Mouse (Mus musculus) lung, postnatal 10 days (tissue): ENCODE data around the gene Myo10.

Experiments used
- DNase-seq: peaks from one replicate; pipeline ENCODE4 v3.0.0; 2021

Myo10 gene

GRCm38 (mm10) chr15:25620560-25620959 lies 1.8 kb upstream of the Myo10 start:
- peak; percentile 49 for DNase-seq

- DNase-seq = peak; percentile 74
These were observed 750 bp upstream of the Myo10 start for GRCm38 (mm10) chr15:25621351-25622199.

DNA sequence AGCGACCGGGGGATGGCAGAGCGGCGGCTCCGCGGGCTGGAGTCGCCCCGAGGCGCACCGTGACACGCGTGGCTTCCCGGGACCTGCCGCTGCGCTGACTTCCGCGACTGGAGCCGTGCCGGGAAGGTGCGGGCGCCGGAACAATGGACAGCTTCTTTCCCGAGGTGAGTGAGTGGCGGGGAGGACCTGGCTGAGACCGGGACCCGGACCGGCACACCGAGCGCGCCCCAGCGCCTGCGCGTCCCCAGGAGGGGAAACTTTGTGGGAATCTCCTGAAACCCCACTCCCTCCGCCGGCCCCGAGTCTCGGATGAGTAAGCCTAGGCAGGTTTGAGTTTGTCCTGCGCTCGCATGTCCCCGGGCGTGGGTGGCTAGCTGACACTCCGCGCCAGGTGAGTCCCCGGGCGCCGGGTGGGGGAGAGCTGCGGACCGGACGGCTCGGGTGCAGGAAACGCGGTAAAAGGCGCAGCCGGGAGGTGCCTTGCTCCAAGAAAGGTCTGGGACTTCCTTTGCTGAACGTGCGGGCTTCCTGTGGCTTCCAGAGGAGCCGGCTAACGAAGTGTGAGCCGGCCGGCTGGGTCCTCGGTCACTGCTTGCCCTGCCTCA lies 644 bp downstream of the Myo10 start:
- peak; percentile 63 for DNase-seq

- DNase-seq = peak; percentile 47
These were observed 1.3 kb downstream of the Myo10 start for GRCm38 (mm10) chr15:25623556-25624180.

GRCm38 (mm10) chr15:25624263-25624662 lies 1.9 kb downstream of the Myo10 start:
- DNase-seq = peak; percentile 81

DNA sequence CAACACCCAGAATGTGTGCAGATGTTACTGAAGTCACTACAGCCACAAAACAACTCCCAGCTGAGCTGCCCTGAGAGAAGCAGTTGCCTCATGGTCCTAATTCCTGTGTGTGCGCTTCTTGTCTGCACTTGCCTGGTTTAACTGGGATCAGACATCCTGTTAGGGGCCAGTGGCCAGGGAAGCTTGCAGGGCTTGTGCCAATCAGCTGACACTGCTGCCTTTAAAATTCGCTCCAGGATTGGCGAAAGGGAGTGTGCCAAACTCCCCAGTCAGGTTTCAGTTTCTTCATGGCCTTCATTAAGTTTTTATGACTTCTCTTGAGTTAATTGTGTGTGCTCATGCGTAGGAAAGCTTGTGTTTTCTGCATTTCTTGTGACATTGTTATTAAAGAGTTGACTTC lies 3.1 kb downstream of the Myo10 start:
- DNase-seq = peak; percentile 43

DNA sequence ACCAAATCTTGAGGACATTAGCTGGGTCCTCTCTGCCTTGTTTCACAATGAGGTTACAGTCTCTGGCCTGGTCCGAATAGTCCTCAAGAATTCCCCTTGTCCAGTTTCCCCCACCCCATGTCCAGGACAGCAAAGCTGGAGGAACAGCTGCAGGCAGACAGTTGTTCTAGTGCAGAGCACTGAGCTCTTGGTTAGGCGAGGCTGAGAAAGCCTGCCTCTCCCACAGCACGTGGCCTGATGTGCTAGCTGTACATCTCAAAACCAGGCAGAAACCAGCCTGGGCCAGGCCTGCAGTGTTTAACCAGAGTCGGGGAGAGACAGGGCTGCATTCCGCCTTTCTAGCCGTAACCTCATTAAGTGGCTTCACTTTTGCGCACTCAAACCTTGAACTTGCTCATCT lies 4.7 kb downstream of the Myo10 start:
- no peak for DNase-seq

GRCm38 (mm10) chr15:25628251-25628650 lies 5.9 kb downstream of the Myo10 start:
- no peak for DNase-seq

DNA sequence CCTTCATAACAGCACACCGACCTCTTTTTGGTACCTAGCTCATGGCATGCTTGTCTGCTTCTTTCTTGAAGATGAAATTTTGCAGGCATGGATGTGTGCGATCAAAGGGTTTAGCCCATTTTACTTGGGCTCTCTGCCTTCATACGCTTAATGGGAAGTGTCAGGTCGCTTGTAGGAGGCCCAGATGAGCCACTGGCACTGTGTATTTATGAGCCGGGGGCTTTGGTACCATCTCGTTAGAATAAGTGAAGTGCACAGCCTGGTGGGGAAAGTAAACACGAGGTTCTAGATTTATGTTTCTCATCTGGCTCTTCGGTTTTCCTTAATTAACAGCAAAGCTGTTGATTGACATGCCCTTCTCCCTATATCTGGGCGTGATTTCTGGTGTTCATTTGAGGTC lies 8.4 kb downstream of the Myo10 start:
- no peak for DNase-seq

DNA sequence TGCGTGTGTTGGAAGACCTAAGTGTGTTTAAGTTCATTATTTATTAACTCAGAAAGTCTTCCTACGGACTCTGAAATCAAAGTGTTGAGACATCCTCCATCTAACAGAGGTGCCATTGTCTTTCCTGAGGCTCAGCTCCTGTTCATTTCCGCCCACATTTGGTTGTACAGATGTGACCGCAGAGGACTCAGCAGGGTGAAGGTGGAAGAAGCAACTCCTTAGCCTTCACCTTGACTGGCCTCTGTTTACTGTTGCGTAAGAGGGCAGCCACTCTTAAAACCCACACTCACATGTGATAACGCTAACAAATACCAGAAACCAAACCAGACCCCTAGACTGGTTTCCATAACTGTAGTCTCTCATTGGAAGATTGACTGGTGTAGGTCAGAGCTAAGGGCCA lies 9.0 kb downstream of the Myo10 start:
- DNase-seq = no peak

DNA sequence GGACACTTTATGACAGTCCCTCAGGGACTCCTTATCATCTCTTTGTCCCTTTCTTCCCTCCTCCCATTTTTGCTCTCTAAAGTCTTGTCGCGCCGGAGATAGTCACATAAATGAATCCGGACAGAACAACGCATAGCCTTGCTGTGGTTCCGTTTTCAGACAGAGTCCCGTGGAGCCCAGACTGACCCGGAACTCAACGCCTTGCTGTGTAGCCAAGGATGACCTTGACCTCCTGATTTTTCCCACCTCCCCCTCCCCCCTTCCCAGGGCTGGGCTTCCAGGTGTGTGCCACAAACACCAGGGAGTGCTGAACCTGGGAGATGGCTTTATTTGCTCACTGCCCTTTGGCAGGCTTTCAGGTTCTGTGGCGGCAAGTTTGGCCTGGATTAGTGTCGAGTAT lies 10.6 kb downstream of the Myo10 start:
- no peak for DNase-seq

DNA sequence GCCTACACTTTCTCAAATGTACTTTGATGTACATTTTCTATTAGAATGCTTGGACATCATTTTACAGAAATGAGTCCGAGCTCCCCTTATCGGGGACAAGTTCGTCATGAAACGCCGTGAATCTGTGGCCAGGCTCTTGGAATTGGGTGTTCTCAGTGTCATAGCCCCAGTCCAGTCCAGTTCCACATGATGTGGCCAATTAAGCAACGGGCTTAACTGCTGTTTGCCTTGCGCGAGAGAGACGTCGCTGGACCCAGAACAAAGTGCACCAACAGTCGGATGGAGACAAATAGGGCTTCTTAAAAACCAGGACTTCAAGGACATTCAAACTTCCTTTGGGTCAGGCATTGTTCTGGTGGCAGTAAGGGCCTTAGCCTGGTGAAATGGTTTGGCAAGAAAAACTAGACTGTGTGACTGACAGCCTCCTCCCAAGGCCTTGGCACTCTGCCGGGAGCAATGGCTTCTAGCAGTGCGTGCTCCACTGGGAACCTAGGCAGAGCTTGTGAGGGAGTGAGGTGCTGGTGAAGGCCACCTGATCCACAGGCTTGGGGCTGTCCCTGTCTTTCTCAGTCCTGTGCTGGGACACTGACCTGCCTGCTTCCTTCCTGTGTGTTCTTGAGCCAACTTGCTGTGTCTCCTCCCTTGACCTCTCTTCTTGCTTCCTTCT lies 11.5 kb downstream of the Myo10 start:
- DNase-seq = peak; percentile 70

DNA sequence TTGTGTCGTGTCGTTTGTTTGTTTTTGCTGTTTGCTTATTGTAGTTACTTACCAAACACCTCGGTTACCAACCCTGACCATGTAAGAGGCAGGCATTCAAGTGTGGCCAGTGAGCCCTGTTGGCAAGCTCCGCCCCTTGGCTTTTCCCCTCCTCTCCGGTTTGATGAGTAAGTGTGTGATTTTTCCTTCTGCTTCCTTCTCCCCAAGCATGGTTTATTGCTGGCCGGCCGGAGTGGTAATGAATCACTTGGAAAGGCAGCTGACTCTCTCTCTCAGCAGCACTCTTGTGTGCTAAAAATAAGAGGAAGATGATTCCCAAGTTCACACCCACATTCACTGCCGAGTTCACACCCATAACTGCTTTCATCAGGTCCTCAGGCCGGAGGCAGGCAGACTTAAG lies 15.4 kb downstream of the Myo10 start:
- DNase-seq = peak; percentile 68

DNA sequence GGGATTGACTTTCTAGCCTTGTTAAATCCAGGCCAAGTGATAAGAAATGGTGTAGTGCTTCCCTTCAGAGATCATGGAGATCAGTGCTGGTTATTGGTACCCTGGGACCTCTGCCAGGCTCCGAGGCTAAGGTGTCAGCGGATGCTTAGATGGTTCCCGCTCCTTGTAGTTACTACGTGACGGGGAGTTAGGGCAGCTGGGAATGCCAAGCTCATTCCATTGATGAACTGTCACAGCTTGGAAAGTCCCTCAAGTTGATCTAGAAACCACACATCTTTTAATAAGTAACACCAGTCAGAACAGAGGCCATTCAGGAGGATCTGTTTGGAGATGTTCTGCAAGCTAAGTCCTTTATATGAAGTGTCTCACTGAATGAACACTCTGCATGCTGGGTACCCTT lies 16.9 kb downstream of the Myo10 start:
- peak; percentile 44 for DNase-seq

DNA sequence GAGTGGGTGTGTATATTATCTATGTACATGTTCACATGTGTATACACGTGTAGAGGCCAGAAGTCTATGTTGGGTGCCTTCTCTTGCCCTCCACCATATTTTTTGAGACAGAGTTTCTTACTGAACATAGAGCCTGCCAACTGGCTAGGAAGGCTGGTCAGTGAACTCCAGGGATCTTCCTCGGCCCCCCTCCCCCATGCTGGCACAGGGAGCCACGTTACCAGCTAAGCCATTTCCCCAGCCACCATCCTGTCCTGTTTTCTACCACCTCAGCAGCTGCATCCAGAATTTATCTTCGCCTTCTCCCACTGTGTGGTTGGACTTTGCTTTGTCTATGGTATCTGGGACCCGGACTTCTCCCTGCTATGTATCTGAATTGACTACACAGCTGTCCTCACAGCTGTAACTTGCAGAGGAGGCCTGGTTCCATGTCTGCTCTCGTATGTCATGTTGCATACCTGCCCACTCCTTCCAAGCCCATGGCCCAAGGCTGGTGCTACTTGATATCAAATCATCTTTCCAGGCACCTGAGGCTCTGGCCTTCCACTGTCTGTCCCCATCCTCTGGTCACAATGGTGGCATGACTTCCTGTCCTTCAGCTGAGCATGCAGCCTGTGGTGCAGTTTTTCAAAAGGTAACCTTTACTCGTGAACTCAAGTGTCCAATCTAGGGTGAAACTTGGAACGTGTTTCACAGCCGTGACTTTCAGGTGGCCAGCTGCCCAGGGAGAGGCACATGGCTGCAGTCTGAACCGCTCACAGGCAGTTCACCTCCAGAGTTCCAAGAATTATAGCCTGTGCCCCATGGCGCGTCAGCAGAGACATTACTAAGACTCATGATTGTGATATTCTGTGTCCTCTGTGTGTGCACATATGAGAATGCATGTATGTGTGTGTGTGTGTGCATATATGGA lies 18.8 kb downstream of the Myo10 start:
- no peak for DNase-seq

GRCm38 (mm10) chr15:25642214-25643058 lies 20.1 kb downstream of the Myo10 start:
- peak; percentile 38 for DNase-seq

GRCm38 (mm10) chr15:25645862-25646261 lies 23.5 kb downstream of the Myo10 start:
- no peak for DNase-seq

- no peak for DNase-seq
These were observed 26.0 kb downstream of the Myo10 start for GRCm38 (mm10) chr15:25648287-25648686.

GRCm38 (mm10) chr15:25650371-25650770 lies 28.0 kb downstream of the Myo10 start:
- DNase-seq = no peak

DNA sequence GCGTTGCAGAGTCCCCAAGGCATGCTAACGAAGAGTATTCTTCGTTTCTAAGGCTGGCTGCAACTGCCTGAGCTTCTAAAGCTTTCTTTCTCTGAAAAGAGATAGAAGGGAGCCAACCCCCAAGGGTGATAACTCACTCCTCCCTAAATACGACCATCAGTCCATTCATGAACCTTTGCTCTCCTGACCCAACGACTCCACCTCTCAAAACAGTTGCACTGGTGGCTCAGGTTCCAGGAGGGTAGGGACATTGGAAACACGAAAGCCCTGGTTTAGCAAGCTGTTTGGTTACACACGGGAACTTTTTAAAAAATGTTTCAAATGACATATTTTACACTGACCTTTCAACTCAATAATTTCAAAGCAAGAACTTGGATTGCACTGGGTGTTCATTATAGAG lies 29.5 kb downstream of the Myo10 start:
- no peak for DNase-seq

- no peak for DNase-seq
These were observed 30.0 kb downstream of the Myo10 start for GRCm38 (mm10) chr15:25652368-25652767.
